10 mouse cellular contexts compared by ENCODE assay signal in the genomic region with DNA sequence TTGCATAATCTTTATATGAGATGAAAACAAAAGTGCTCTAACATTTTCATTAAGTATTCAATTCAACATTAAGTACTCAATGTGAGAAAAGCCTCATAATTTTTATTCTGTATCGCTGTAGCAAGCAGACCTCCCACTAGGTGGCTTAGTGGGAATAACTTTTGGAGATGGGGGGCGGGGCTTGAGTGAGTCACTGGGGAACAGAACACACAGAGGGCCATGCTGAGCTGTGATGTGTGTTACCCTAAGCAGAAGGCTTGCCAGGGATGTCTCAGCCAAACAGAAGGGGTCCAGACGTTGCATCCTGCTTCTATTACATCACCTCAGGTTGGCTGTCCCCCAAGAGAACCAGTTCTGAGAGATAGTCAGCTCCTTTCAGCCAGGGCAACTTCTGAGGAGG. TPM values are rescaled to one million over a fixed set of nuclear protein-coding genes. Genes with fewer than 3 reads are reported as not detected.
DNase-seq lines count a peak whose midpoint lies in the region; ATAC-seq lines count a peak whose summit lies in the region.
"Had no signal": no experiment of that assay in that cellular context is flagged by ENCODE, and none has a peak within 500 bp of the region (broad histone marks: within the 10 kb centered on the region; RNA-seq: fewer than 3 reads in every experiment).

No protein-coding gene starts in this region.

- no peaks in the 10 kb centered on the region for H3K4me1 ChIP-seq in midbrain, embryonic 14.5 days (ENCODE audit: control insufficient read depth, insufficient read depth, low read length)
- H3K4me1 ChIP-seq in midbrain, embryonic 11.5 days (ENCODE audit: control insufficient read depth, insufficient read depth, low read length): no peaks in the 10 kb centered on the region
- peaks cover 13% of the 10 kb centered on the region for H3K4me1 ChIP-seq in limb, embryonic 10.5 days
- H3K4me1 ChIP-seq: embryonic facial prominence, embryonic 12.5 days had no signal

- H3K4me3 ChIP-seq in midbrain, embryonic 14.5 days (replicated peaks; ENCODE audit: low read depth, low read length): no peak overlapping the region
- H3K4me3 ChIP-seq in midbrain, embryonic 11.5 days (ENCODE audit: low read depth, low read length): no peak overlapping the region
- no peak overlapping the region for H3K4me3 ChIP-seq in limb, embryonic 10.5 days
- H3K4me3 ChIP-seq: embryonic facial prominence, embryonic 12.5 days; limb, embryonic 12.5 days had no signal

- ATAC-seq in midbrain, embryonic 14.5 days (ENCODE audit: low FRiP score, low TSS enrichment): no peak
- no peak for ATAC-seq in midbrain, embryonic 11.5 days (ENCODE audit: low FRiP score)

- peaks cover 10% of the 10 kb centered on the region; the same call in 1 of the 2 replicates for H3K27me3 ChIP-seq in midbrain, embryonic 14.5 days (ENCODE audit: control insufficient read depth, insufficient read depth, low read length)
- H3K27me3 ChIP-seq in midbrain, embryonic 11.5 days (ENCODE audit: control insufficient read depth, insufficient read depth, low read length): no peaks in the 10 kb centered on the region; the same call in 1 of the 2 replicates
- no peaks in the 10 kb centered on the region for H3K27me3 ChIP-seq in limb, embryonic 10.5 days (ENCODE audit: low read depth, poor library complexity, severe bottlenecking)
- H3K27me3 ChIP-seq: embryonic facial prominence, embryonic 12.5 days had no signal

- H3K27ac ChIP-seq in midbrain, embryonic 14.5 days (replicated peaks; ENCODE audit: low read depth, low read length): no peak overlapping the region
- no peak overlapping the region for H3K27ac ChIP-seq in midbrain, embryonic 11.5 days (ENCODE audit: low read depth, low read length)
- no peak overlapping the region for H3K27ac ChIP-seq in limb, embryonic 10.5 days
- H3K27ac ChIP-seq: embryonic facial prominence, embryonic 12.5 days; limb, embryonic 12.5 days had no signal

- DNase-seq in cerebellum, adult 11-12 months: peak; percentile 8
- no peak for DNase-seq in cerebellum, adult 8-10 months
- peak; percentile 73 for DNase-seq in midbrain, embryonic 14.5 days
- no peak for DNase-seq in midbrain, embryonic 11.5 days (ENCODE audit: low spot score, missing footprints)
- peak; percentile 36 for DNase-seq in embryo, embryonic 11.5 days (ENCODE audit: low read depth, low spot score)
- DNase-seq in heart, postnatal 14 days: peak; percentile 37 to 60
- DNase-seq in limb, embryonic 10.5 days (ENCODE audit: low spot score): peak; percentile 54
- DNase-seq in thymus, postnatal 25 days: peak; percentile 3

- 30% methylated on average over 3 of the region's 3 CpGs for WGBS in midbrain, embryonic 14.5 days
- 36% methylated on average over 3 of the region's 3 CpGs for WGBS in midbrain, embryonic 11.5 days
- 31% methylated on average over 3 of the region's 3 CpGs for WGBS in limb, embryonic 10.5 days

- H3K9ac ChIP-seq in midbrain, embryonic 14.5 days (replicated peaks; ENCODE audit: low read length): no peak overlapping the region
- H3K9ac ChIP-seq in midbrain, embryonic 11.5 days (ENCODE audit: low read length): no peak overlapping the region
- H3K9ac ChIP-seq: embryonic facial prominence, embryonic 12.5 days; limb, embryonic 12.5 days had no signal

- no peaks in the 10 kb centered on the region for H3K36me3 ChIP-seq in midbrain, embryonic 14.5 days (ENCODE audit: control insufficient read depth, insufficient read depth, low read length)
- no peaks in the 10 kb centered on the region for H3K36me3 ChIP-seq in midbrain, embryonic 11.5 days (ENCODE audit: control insufficient read depth, insufficient read depth, low read length)
- H3K36me3 ChIP-seq in limb, embryonic 10.5 days: no peaks in the 10 kb centered on the region
- H3K36me3 ChIP-seq: embryonic facial prominence, embryonic 12.5 days; limb, embryonic 12.5 days had no signal

- no peaks in the 10 kb centered on the region for H3K9me3 ChIP-seq in midbrain, embryonic 14.5 days (ENCODE audit: control insufficient read depth, low read length)
- H3K9me3 ChIP-seq in midbrain, embryonic 11.5 days (ENCODE audit: control insufficient read depth, low read length): no peaks in the 10 kb centered on the region
- H3K9me3 ChIP-seq in limb, embryonic 10.5 days (replicated peaks): no peaks in the 10 kb centered on the region
- H3K9me3 ChIP-seq: embryonic facial prominence, embryonic 12.5 days; limb, embryonic 12.5 days had no signal

- H3K4me2 ChIP-seq in midbrain, embryonic 14.5 days (ENCODE audit: low read length): no peak overlapping the region
- no peak overlapping the region for H3K4me2 ChIP-seq in midbrain, embryonic 11.5 days
- H3K4me2 ChIP-seq: embryonic facial prominence, embryonic 12.5 days; limb, embryonic 12.5 days had no signal

- intact Hi-C loops in heart, postnatal 14 days (cut with DNase I): loop anchor here (2.0 to 5.0 kb wide), 2 partner anchors 244 to 331 kb away; no protein-coding TSS in a partner anchor

RNA-seq across cellular contexts. Expression of gene Msx2, which starts 29.3 kb away (rescaled TPM):
- 0.49 and 1.5 TPM in 2 replicates for polyA plus RNA-seq in midbrain, embryonic 14.5 days (2014; fragmentation: Nextera tagmentation; extraction: Ambion mirVana)
- polyA plus RNA-seq in midbrain, embryonic 11.5 days (2014; fragmentation: Nextera tagmentation; extraction: Ambion mirVana): 23.0 and 25.0 TPM in 2 replicates
- total RNA-seq in heart, postnatal 14 days (2021): under 1 TPM; 0.65 to 0.71 TPM
- 32.2 and 42.0 TPM in 2 replicates for polyA plus RNA-seq in limb, embryonic 10.5 days (2016; fragmentation: Nextera tagmentation; extraction: Ambion mirVana)

Comparison
In these comparisons a context has a peak if more than half of its experiments do, and no peak if none do; other contexts are left out.
1. DNase-seq: peak in cerebellum, adult 11-12 months (single experiment), midbrain, embryonic 14.5 days (single experiment), embryo, embryonic 11.5 days (single experiment), heart, postnatal 14 days (2 of 2), limb, embryonic 10.5 days (single experiment) and thymus, postnatal 25 days (single experiment); none in cerebellum, adult 8-10 months (single experiment) and midbrain, embryonic 11.5 days (single experiment).